In the genomic region with DNA sequence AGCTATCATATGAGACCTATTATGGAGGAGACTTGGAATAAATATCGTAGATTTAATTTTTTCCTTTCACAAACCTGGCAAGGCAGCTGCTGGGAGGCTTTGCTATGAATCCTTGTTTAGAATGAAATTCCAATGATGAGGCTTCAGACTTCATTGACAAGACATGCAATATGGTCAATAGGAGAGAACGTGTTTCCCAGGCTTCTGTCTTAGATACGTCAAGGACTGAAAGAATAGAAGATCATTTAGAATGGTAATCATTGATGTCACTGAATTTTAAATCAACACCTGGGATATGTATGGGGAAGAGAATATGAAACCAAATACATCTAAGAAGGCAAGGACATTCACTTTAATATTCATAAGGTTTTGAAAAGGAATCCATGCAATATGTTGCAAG, we compare ENCODE assay signal across 27 mouse cellular contexts.
"Had no signal": no experiment of that assay in that cellular context is flagged by ENCODE, and none has a peak within 500 bp of the region (broad histone marks: within the 10 kb centered on the region; RNA-seq: fewer than 3 reads in every experiment).

No protein-coding gene starts in this region.

- H3K9ac ChIP-seq: heart, embryonic 12.5 days; hindbrain, embryonic 12.5 days; hindbrain, embryonic 15.5 days; kidney, embryonic 15.5 days; limb, embryonic 13.5 days; limb, embryonic 15.5 days; liver, embryonic 12.5 days; liver, embryonic 14.5 days had no signal

- H3K4me1 ChIP-seq: heart, embryonic 10.5 days; heart, embryonic 12.5 days; hindbrain, embryonic 10.5 days; hindbrain, embryonic 12.5 days; hindbrain, embryonic 15.5 days; kidney, embryonic 15.5 days; limb, embryonic 13.5 days; limb, embryonic 15.5 days; liver, embryonic 12.5 days had no signal

- H3K27ac ChIP-seq: gastrocnemius, adult 2 months; heart, embryonic 10.5 days; hindbrain, embryonic 10.5 days; hindbrain, embryonic 12.5 days; hindbrain, embryonic 15.5 days; hindbrain, postnatal 0 days; kidney, embryonic 15.5 days; kidney, postnatal 0 days; limb, embryonic 13.5 days; limb, embryonic 15.5 days; liver, embryonic 12.5 days; liver, embryonic 14.5 days had no signal

- H3K36me3 ChIP-seq: heart, embryonic 10.5 days; heart, embryonic 12.5 days; hindbrain, embryonic 10.5 days; hindbrain, embryonic 12.5 days; hindbrain, embryonic 15.5 days; kidney, embryonic 15.5 days; limb, embryonic 13.5 days; limb, embryonic 15.5 days; liver, embryonic 12.5 days had no signal

- ATAC-seq: hindbrain, postnatal 0 days; intestine, embryonic 16.5 days; liver, embryonic 12.5 days had no signal

- H3K4me2 ChIP-seq: heart, embryonic 12.5 days; hindbrain, embryonic 12.5 days; hindbrain, embryonic 15.5 days; kidney, embryonic 15.5 days; limb, embryonic 13.5 days; limb, embryonic 15.5 days; liver, embryonic 12.5 days had no signal

- DNase-seq: gastrocnemius, adult 2 months; gastrocnemius, postnatal 10 days; gastrocnemius, postnatal 25 days; heart, adult 18-20 months; heart, postnatal 10 days; heart, postnatal 4 days; kidney, adult 11 months; kidney, adult 2 months; kidney, adult 9 months; kidney, postnatal 14 days; kidney, postnatal 36 days; layer of hippocampus, adult 9-11 months; layer of hippocampus, postnatal 36 days; left cerebral cortex, postnatal 4 days had no signal

- H3K9me3 ChIP-seq: heart, embryonic 10.5 days; heart, embryonic 12.5 days; hindbrain, embryonic 10.5 days; hindbrain, embryonic 12.5 days; hindbrain, embryonic 15.5 days; kidney, embryonic 15.5 days; limb, embryonic 13.5 days; limb, embryonic 15.5 days; liver, embryonic 12.5 days had no signal

- H3K27me3 ChIP-seq: heart, embryonic 12.5 days; hindbrain, embryonic 12.5 days; hindbrain, embryonic 15.5 days; kidney, embryonic 15.5 days; limb, embryonic 13.5 days; limb, embryonic 15.5 days; liver, embryonic 12.5 days had no signal

- H3K4me3 ChIP-seq: gastrocnemius, adult 2 months; heart, embryonic 10.5 days; heart, embryonic 12.5 days; hindbrain, embryonic 10.5 days; hindbrain, embryonic 12.5 days; hindbrain, embryonic 15.5 days; kidney, embryonic 15.5 days; limb, embryonic 13.5 days; limb, embryonic 15.5 days; liver, embryonic 12.5 days had no signal
